Mouse (Mus musculus) liver, postnatal 0 days (tissue): ENCODE measurements around the gene Wrap73. TPM values are rescaled to one million over a fixed set of nuclear protein-coding genes. Genes with fewer than 3 reads are reported as not detected.

ENCODE experiments used
- ATAC-seq: fragments of 200-750 bp; cut with Nextera tagmentation; 2 replicates; pipeline ENCODE4 v1.8.0; 2017; ENCODE audit warnings: mild to moderate bottlenecking, moderate library complexity
- DNase-seq: peaks from one replicate; pipeline ENCODE4 v3.0.0-alpha.2; 2016
- H3K27ac ChIP-seq: fragments of 300-500 bp; sonication (generic); 2 replicates; pipeline ENCODE4 v1.5.1; 2014; ENCODE audit warnings: antibody characterized with exemption, moderate library complexity, mild to moderate bottlenecking, low read depth
- H3K27me3 ChIP-seq: fragments of 300-500 bp; sonication (generic); 2 replicates; pipeline ENCODE4 v1.6.1; 2014; ENCODE audit warnings: low read length, control low read depth, mixed read lengths; ENCODE audit not compliant: insufficient read depth
- H3K36me3 ChIP-seq: fragments of 300-500 bp; sonication (generic); replicated peaks from 2 replicates; pipeline ENCODE4 v1.6.1; 2014; ENCODE audit warnings: mild to moderate bottlenecking, control low read depth, low read length, moderate library complexity, mixed read lengths; ENCODE audit not compliant: insufficient read depth
- H3K4me1 ChIP-seq: fragments of 300-500 bp; sonication (generic); 2 replicates; pipeline ENCODE4 v1.6.1; 2014; ENCODE audit warnings: antibody characterized with exemption, mild to moderate bottlenecking, control low read depth; ENCODE audit not compliant: insufficient read depth
- H3K4me2 ChIP-seq: fragments of 300-500 bp; sonication (generic); 2 replicates; pipeline ENCODE4 v1.6.1; 2014; ENCODE audit warnings: low read depth, mild to moderate bottlenecking, low read length, moderate library complexity, mixed read lengths
- H3K4me3 ChIP-seq: fragments of 300-500 bp; sonication (generic); 2 replicates; pipeline ENCODE4 v1.5.1; 2014; ENCODE audit warnings: low read depth, low read length
- H3K9ac ChIP-seq: fragments of 300-500 bp; sonication (generic); replicated peaks from 2 replicates; pipeline ENCODE4 v1.6.1; 2014; ENCODE audit warnings: mild to moderate bottlenecking, moderate library complexity
- H3K9me3 ChIP-seq: fragments of 300-500 bp; sonication (generic); 2 replicates; pipeline ENCODE4 v1.6.1; 2016; ENCODE audit warnings: mild to moderate bottlenecking, control low read depth, low read length, mixed read lengths
- CTCF ChIP-seq: sonication (generic); IDR thresholded peaks from 2 replicates; pipeline ENCODE4 v1.5.1; 2016; ENCODE audit warnings: antibody characterized with exemption, low read depth
- EP300 ChIP-seq: IDR thresholded peaks from 2 replicates; pipeline ENCODE4 v1.6.1; 2016; ENCODE audit warnings: antibody characterized with exemption, low read depth, mild to moderate bottlenecking
- WGBS: fragments of 180-500 bp; shearing (Covaris S2); extraction: QIAGEN DNeasy Blood & Tissue Kit; methylation state at CpG from one replicate; pipeline ENCODE4 v1.1.7; 2014; ENCODE audit not compliant: insufficient replicate concordance; 5-methylcytosine and 5-hydroxymethylcytosine counted together
- polyA plus RNA-seq: library from polyadenylated mRNA; unstranded; fragments of >200 nt; fragmentation: Nextera tagmentation; extraction: Ambion mirVana; gene quantifications from 2 replicates; pipeline ENCODE4 v1.2.1, GENCODE M21; 2015

Gene Wrap73
- polyA plus RNA-seq, 1 experiment from 2014 or later = 14.1 TPM

- H3K9ac ChIP-seq = no peak within 1 kb of the TSS
- WGBS = under 1% methylated on average over 52 of the region's 61 CpGs
- TF ChIP-seq EP300 = no peak
- TF ChIP-seq CTCF = no peak
- peak within 1 kb of the TSS; percentile 45 for H3K4me3 ChIP-seq
- H3K4me2 ChIP-seq = peak within 1 kb of the TSS; percentile 71
- H3K27ac ChIP-seq = no peak within 1 kb of the TSS
- H3K27me3 ChIP-seq = peaks cover 52% of the 10 kb centered on the region
- ATAC-seq (peak; percentile 46; the same call in 1 of the 2 replicates), DNase-seq (peak; percentile 48)
- H3K9me3 ChIP-seq = no peaks in the 10 kb centered on the region
- H3K36me3 ChIP-seq = no peaks in the 10 kb centered on the region
- H3K4me1 ChIP-seq = peaks cover 12% of the 10 kb centered on the region
Observed at GRCm38 (mm10) chr4:154170506-154171150, 28.5 kb downstream of the Wrap73 start, which contains the start of gene Megf6. Gene Megf6 (plus strand): TSS chr4:154170730.

- Histone ChIP-seq H3K9me3 (no peaks in the 10 kb centered on the region), H3K27ac (no peak overlapping the region), H3K4me1 (peaks cover 12% of the 10 kb centered on the region), H3K9ac (no peak overlapping the region), H3K4me3 (peak overlapping the region; percentile 45), H3K36me3 (no peaks in the 10 kb centered on the region), H3K27me3 (peaks cover 52% of the 10 kb centered on the region), H3K4me2 (peak overlapping the region; percentile 71)
- TF ChIP-seq EP300 (no peak), CTCF (no peak)
- WGBS = 2% methylated on average over 37 of the region's 37 CpGs
- ATAC-seq (no peak), DNase-seq (no peak)
Observed at GRCm38 (mm10) chr4:154171151-154171930, 29.2 kb downstream of the Wrap73 start.

GRCm38 (mm10) chr4:154171931-154172604, 29.9 kb downstream of the Wrap73 start:
- peaks cover 52% of the 10 kb centered on the region for H3K27me3 ChIP-seq
- no peak for DNase-seq
- H3K4me2 ChIP-seq = 0 out of 2 replicates have a peak overlapping the region, but pooled peaks have one; percentile 71
- peaks cover 12% of the 10 kb centered on the region for H3K4me1 ChIP-seq
- no peaks in the 10 kb centered on the region for H3K9me3 ChIP-seq
- no peak overlapping the region for H3K9ac ChIP-seq
- 44% methylated on average over 13 of the region's 13 CpGs for WGBS
- H3K36me3 ChIP-seq = no peaks in the 10 kb centered on the region
- ATAC-seq = no peak
- no peak overlapping the region for H3K4me3 ChIP-seq
- H3K27ac ChIP-seq = no peak overlapping the region
- TF ChIP-seq EP300 = no peak
- no peak for TF ChIP-seq CTCF

- Histone ChIP-seq H3K4me1 (no peaks in the 10 kb centered on the region), H3K36me3 (no peaks in the 10 kb centered on the region), H3K9me3 (no peaks in the 10 kb centered on the region), H3K4me3 (no peak overlapping the region), H3K27me3 (peaks cover 13% of the 10 kb centered on the region), H3K9ac (no peak overlapping the region), H3K4me2 (no peak overlapping the region), H3K27ac (no peak overlapping the region)
- WGBS = 49% methylated on average over 8 of the region's 8 CpGs
- DNase-seq (no peak), ATAC-seq (peak; percentile 54; the same call in 1 of the 2 replicates)
- TF ChIP-seq CTCF (no peak), EP300 (no peak)
Observed at GRCm38 (mm10) chr4:154177257-154177656, 35.1 kb downstream of the Wrap73 start.

- no peak for ATAC-seq
- Histone ChIP-seq H3K36me3 (no peaks in the 10 kb centered on the region), H3K27me3 (0 out of 2 replicates have a peak, but pooled peaks cover 3% of the 10 kb centered on the region), H3K9me3 (no peaks in the 10 kb centered on the region), H3K4me1 (no peaks in the 10 kb centered on the region), H3K4me2 (no peak overlapping the region), H3K27ac (no peak overlapping the region), H3K9ac (no peak overlapping the region), H3K4me3 (no peak overlapping the region)
- 75% methylated on average over 7 of the region's 7 CpGs for WGBS
- TF ChIP-seq CTCF (no peak), EP300 (no peak)
- no peak for DNase-seq
Observed at GRCm38 (mm10) chr4:154181001-154181400, 38.8 kb downstream of the Wrap73 start.

GRCm38 (mm10) chr4:154183566-154183965, 41.4 kb downstream of the Wrap73 start:
- no peak for TF ChIP-seq EP300
- no peak for TF ChIP-seq CTCF
- Histone ChIP-seq H3K4me1 (peaks cover 3% of the 10 kb centered on the region; the same call in 1 of the 2 replicates), H3K27me3 (0 out of 2 replicates have a peak, but pooled peaks cover 3% of the 10 kb centered on the region), H3K4me3 (no peak overlapping the region), H3K27ac (no peak overlapping the region), H3K9me3 (no peaks in the 10 kb centered on the region), H3K36me3 (no peaks in the 10 kb centered on the region), H3K4me2 (no peak overlapping the region), H3K9ac (no peak overlapping the region)
- WGBS = 59% methylated on average over 5 of the region's 5 CpGs
- DNase-seq (no peak), ATAC-seq (no peak)
